Mouse (Mus musculus): ENCODE measurements around the gene Gabarapl2. TPM values are rescaled to one million over a fixed set of nuclear protein-coding genes. Genes with fewer than 3 reads are reported as not detected.
A peak's percentile ranks its signal among the peaks of the same experiment; 100 is the strongest.

Gabarapl2 gene
- total RNA-seq (2014; rRNA removed) (117 and 121 TPM in 2 replicates), polyA plus RNA-seq (2015; fragmentation: Nextera tagmentation; extraction: Ambion mirVana) (459 and 469 TPM in 2 replicates)

DNA sequence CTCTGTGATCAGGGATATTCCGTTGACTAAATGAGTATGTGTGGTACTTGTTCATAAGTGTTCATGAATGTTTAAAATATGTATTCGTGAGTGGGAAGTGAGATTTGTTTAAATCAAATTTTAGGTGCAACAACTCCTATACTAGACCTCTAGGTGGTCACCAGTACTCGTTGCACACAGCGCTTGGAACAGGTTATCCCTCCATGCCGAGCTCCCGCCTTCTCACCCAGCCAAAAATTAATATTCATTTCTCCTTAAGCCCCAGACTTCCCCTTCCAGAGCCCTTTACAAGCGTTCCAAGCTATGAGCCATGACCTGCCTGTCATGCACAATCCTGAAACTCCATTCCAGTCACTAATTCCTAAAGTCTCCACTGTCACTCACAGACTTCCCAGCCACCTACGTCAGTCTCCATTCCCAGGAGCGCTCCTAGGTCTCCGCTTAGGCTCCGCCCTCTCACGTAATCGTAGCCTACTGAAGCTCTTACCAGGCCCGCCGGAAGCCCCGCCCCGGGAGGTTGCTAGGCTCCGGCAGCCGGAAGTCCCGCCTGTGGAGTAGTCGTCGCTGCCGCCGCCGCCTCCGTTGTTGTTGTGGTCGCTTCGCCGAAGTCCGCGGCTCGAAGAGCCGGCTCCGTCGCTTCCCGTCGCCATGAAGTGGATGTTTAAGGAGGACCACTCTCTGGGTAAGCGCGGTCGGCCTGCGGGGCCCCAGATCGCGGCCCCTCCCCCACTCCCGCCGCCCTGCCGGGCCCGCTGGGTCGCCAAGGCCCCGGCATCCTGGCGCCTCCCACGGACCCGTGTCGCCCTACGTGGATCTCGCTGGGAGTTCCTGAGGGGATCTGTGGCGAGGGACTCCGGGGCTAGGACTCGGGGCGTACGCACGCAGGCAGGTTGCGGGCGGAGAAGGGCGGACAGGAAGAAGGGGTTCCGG lies at the start of gene Gabarapl2:
Gabarapl2 (plus strand) TSS at position 533 of the 930 bp plus-strand sequence.
- peak within 1 kb of the TSS; percentile 70 for H3K27ac ChIP-seq (ENCODE audit: low read depth, low read length)
- H3K9ac ChIP-seq (replicated peaks; ENCODE audit: low read length, poor library complexity, severe bottlenecking) = peak within 1 kb of the TSS; percentile 94
- peak within 1 kb of the TSS; percentile 97 for H3K4me2 ChIP-seq (ENCODE audit: low read depth, low read length, poor library complexity, severe bottlenecking)
- peaks cover 7% of the 10 kb centered on the region for H3K4me1 ChIP-seq (ENCODE audit: insufficient read depth, low read length)
- peaks cover 14% of the 10 kb centered on the region for H3K36me3 ChIP-seq (ENCODE audit: insufficient read depth, low read length)
- peak within 1 kb of the TSS; percentile 91 for H3K4me3 ChIP-seq (ENCODE audit: low read depth, low read length)
- H3K27me3 ChIP-seq (ENCODE audit: insufficient read depth, low read length) = no peaks in the 10 kb centered on the region
- H3K9me3 ChIP-seq (ENCODE audit: low read length) = no peaks in the 10 kb centered on the region
- WGBS = under 1% methylated on average over 65 of the region's 65 CpGs
- peak; percentile 34; the same call in 1 of the 2 replicates for TF ChIP-seq CTCF (IDR thresholded peaks at IDR 0.05)
- peak; percentile 99 for DNase-seq (ENCODE audit: low spot score)
- peak; percentile 97 for ATAC-seq (ENCODE audit: low FRiP score)

DNA sequence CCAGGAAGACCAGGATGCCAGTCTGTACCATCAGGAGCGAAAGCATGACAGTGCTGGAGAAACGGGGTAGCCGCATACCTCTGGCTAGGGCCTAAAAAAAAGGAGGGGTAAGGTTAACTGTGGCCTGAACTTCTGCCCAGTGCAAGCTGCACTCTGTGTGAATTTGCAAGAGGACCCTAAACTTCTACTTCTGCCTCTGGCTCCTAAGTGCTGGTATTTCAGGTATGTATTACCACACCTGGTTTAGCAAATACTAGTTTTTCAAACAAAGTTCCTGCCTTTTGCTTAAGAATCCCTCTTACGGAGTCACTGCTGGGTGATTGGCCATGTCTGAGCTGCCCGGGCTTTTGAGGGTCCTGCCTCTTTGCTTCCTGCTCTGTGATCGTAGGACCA lies 49.6 kb upstream of the Gabarapl2 start:
- TF ChIP-seq CTCF (IDR thresholded peaks at IDR 0.05) = no peak
- ATAC-seq (ENCODE audit: low FRiP score) (no peak), DNase-seq (ENCODE audit: low spot score) (no peak)
- Histone ChIP-seq H3K9ac (replicated peaks; ENCODE audit: low read length, poor library complexity, severe bottlenecking) (no peak overlapping the region), H3K36me3 (ENCODE audit: insufficient read depth, low read length) (no peaks in the 10 kb centered on the region), H3K9me3 (ENCODE audit: low read length) (no peaks in the 10 kb centered on the region), H3K4me2 (ENCODE audit: low read depth, low read length, poor library complexity, severe bottlenecking) (peak overlapping the region; percentile 57; the same call in 1 of the 2 replicates), H3K4me3 (ENCODE audit: low read depth, low read length) (peak overlapping the region; percentile 34; the same call in 1 of the 2 replicates), H3K27ac (ENCODE audit: low read depth, low read length) (no peak overlapping the region), H3K4me1 (ENCODE audit: insufficient read depth, low read length) (peaks cover 6% of the 10 kb centered on the region), H3K27me3 (ENCODE audit: insufficient read depth, low read length) (peaks cover 30% of the 10 kb centered on the region)
- 67% methylated on average over 6 of the region's 6 CpGs for WGBS

DNA sequence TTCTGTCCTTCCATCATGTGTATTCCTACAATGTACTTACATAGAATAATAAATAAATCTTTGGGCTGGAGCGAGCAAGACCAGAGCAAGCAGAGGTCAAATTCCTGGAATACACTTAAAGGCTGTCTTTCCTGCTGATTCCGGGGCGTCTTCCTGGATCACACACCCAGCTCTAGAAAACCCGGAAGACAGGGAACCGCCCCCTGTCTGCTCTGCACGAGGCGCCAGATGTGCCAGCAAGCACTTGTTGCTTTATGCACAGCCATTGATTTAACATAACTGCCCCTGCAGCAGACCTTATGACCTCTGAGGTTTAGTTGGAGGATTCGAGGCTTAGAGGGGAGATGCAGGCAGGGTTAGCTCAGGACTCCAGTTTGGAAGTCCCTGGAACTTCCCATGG lies 48.5 kb upstream of the Gabarapl2 start:
- H3K9ac ChIP-seq (replicated peaks; ENCODE audit: low read length, poor library complexity, severe bottlenecking) = no peak overlapping the region
- no peak overlapping the region for H3K4me3 ChIP-seq (ENCODE audit: low read depth, low read length)
- peaks cover 30% of the 10 kb centered on the region for H3K27me3 ChIP-seq (ENCODE audit: insufficient read depth, low read length)
- DNase-seq (ENCODE audit: low spot score) (no peak), ATAC-seq (ENCODE audit: low FRiP score) (no peak)
- no peak for TF ChIP-seq CTCF (IDR thresholded peaks at IDR 0.05)
- no peaks in the 10 kb centered on the region for H3K36me3 ChIP-seq (ENCODE audit: insufficient read depth, low read length)
- H3K27ac ChIP-seq (ENCODE audit: low read depth, low read length) = no peak overlapping the region
- no peaks in the 10 kb centered on the region for H3K9me3 ChIP-seq (ENCODE audit: low read length)
- peaks cover 6% of the 10 kb centered on the region for H3K4me1 ChIP-seq (ENCODE audit: insufficient read depth, low read length)
- WGBS = 53% methylated on average over 8 of the region's 8 CpGs
- H3K4me2 ChIP-seq (ENCODE audit: low read depth, low read length, poor library complexity, severe bottlenecking) = no peak overlapping the region

DNA sequence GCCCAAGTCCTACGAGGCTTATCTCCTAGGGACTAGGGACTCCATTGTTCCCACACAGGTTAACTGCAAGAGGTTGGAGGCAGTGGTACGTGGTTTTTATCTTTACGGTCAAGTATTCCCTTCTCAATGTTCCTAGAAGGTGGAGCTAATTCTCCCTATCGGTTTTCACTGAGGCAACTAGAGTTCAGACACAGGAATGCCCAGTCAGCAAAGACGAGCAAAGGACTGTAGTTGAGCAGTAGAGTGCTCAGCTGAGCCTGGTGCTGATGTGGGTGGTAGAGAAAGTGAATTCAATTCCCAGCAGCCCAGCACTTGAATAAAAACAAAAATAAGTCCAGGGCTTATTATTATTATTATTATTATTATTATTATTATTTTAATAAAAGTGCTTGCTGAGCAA lies 47.9 kb upstream of the Gabarapl2 start:
- no peak overlapping the region for H3K9ac ChIP-seq (replicated peaks; ENCODE audit: low read length, poor library complexity, severe bottlenecking)
- H3K4me3 ChIP-seq (ENCODE audit: low read depth, low read length) = no peak overlapping the region
- H3K9me3 ChIP-seq (ENCODE audit: low read length) = no peaks in the 10 kb centered on the region
- ATAC-seq (ENCODE audit: low FRiP score) (no peak), DNase-seq (ENCODE audit: low spot score) (no peak)
- H3K4me1 ChIP-seq (ENCODE audit: insufficient read depth, low read length) = peaks cover 6% of the 10 kb centered on the region
- WGBS = 67% methylated on average over 5 of the region's 5 CpGs
- H3K27me3 ChIP-seq (ENCODE audit: insufficient read depth, low read length) = peaks cover 30% of the 10 kb centered on the region
- H3K4me2 ChIP-seq (ENCODE audit: low read depth, low read length, poor library complexity, severe bottlenecking) = no peak overlapping the region
- no peak overlapping the region for H3K27ac ChIP-seq (ENCODE audit: low read depth, low read length)
- TF ChIP-seq CTCF (IDR thresholded peaks at IDR 0.05) = no peak
- no peaks in the 10 kb centered on the region for H3K36me3 ChIP-seq (ENCODE audit: insufficient read depth, low read length)

DNA sequence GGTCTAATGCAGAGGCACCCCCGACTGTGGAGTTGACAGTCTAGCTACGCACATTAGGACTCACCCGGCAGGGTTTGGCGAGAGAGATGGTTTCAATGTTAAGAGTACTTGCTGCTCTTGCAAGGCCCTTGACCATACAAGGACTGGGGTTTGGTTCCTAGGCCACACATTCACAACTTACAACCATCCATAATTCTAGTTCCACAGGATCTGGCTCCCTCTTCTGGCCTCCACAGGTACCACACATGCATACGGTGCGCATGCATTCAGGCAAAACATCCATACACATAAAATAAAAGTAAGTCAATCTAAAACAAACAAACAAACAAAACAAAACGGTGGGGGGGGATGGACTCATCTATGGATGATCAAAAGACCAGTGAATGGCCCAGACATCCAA lies 45.5 kb upstream of the Gabarapl2 start:
- Histone ChIP-seq H3K4me1 (ENCODE audit: insufficient read depth, low read length) (peaks cover 5% of the 10 kb centered on the region), H3K9me3 (ENCODE audit: low read length) (no peaks in the 10 kb centered on the region), H3K27me3 (ENCODE audit: insufficient read depth, low read length) (peaks cover 13% of the 10 kb centered on the region), H3K4me2 (ENCODE audit: low read depth, low read length, poor library complexity, severe bottlenecking) (no peak overlapping the region), H3K9ac (replicated peaks; ENCODE audit: low read length, poor library complexity, severe bottlenecking) (no peak overlapping the region), H3K27ac (ENCODE audit: low read depth, low read length) (no peak overlapping the region), H3K36me3 (ENCODE audit: insufficient read depth, low read length) (no peaks in the 10 kb centered on the region), H3K4me3 (ENCODE audit: low read depth, low read length) (no peak overlapping the region)
- 87% methylated on average over 7 of the region's 7 CpGs for WGBS
- peak; percentile 44 for TF ChIP-seq CTCF (IDR thresholded peaks at IDR 0.05)
- no peak for DNase-seq (ENCODE audit: low spot score)
- no peak for ATAC-seq (ENCODE audit: low FRiP score)

DNA sequence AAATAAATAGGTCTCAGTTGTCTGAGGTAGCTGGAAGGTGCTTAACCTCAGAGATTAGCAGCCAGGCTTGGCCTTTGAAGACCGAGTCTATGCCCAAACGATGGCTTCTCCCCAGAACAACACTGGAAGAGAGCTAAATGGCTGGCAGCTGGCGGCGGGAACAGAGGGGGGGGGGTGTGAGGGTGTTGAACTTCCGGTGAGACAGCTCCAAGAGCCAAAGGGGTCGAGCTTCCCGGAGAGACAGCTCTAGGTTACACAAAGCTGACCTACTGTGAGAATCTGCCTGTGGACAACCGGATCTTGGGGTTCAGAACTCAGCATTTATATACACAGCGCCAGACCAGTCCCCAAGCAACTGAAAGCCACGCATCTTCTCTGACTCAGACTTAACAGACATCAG lies 41.9 kb upstream of the Gabarapl2 start:
- H3K9me3 ChIP-seq (ENCODE audit: low read length) = no peaks in the 10 kb centered on the region
- DNase-seq (ENCODE audit: low spot score) (no peak), ATAC-seq (ENCODE audit: low FRiP score) (no peak)
- TF ChIP-seq CTCF (IDR thresholded peaks at IDR 0.05) = no peak
- H3K4me3 ChIP-seq (ENCODE audit: low read depth, low read length) = no peak overlapping the region
- H3K4me2 ChIP-seq (ENCODE audit: low read depth, low read length, poor library complexity, severe bottlenecking) = no peak overlapping the region
- no peaks in the 10 kb centered on the region for H3K4me1 ChIP-seq (ENCODE audit: insufficient read depth, low read length)
- no peak overlapping the region for H3K9ac ChIP-seq (replicated peaks; ENCODE audit: low read length, poor library complexity, severe bottlenecking)
- no peak overlapping the region for H3K27ac ChIP-seq (ENCODE audit: low read depth, low read length)
- no peaks in the 10 kb centered on the region for H3K27me3 ChIP-seq (ENCODE audit: insufficient read depth, low read length)
- no peaks in the 10 kb centered on the region for H3K36me3 ChIP-seq (ENCODE audit: insufficient read depth, low read length)
- 37% methylated on average over 10 of the region's 10 CpGs for WGBS
